Mouse (Mus musculus) E14TG2a.4 (cell line): ENCODE results near the gene Ak9.
A peak's percentile ranks its signal among the peaks of the same experiment; 100 is the strongest.

Experiments used
- H3K27me3 ChIP-seq: 2 replicates; pipeline ENCODE4 v1.6.1; 2014; ENCODE audit warnings: low read length, control low read depth; ENCODE audit not compliant: insufficient read depth
- H3K36me3 ChIP-seq: 2 replicates; pipeline ENCODE4 v1.6.1; 2014; ENCODE audit warnings: low read length, control low read depth; ENCODE audit not compliant: insufficient read depth
- H3K4me1 ChIP-seq: replicated peaks from 2 replicates; pipeline ENCODE4 v1.6.1; 2014; ENCODE audit warnings: low read depth, low read length, control low read depth
- H3K4me3 ChIP-seq: replicated peaks from 2 replicates; pipeline ENCODE4 v1.5.1; 2014; ENCODE audit warnings: mild to moderate bottlenecking, low read length
- H3K9me3 ChIP-seq: 2 replicates; pipeline ENCODE4 v1.6.1; 2014; ENCODE audit warnings: low read length, control low read depth
- CTCF ChIP-seq: conservative IDR thresholded peaks from 2 replicates; pipeline ENCODE4 v1.5.1; 2014; ENCODE audit warnings: low read length
- NANOG ChIP-seq: IDR thresholded peaks from 2 replicates; pipeline ENCODE4 v1.6.1; 2014; ENCODE audit warnings: borderline replicate concordance, low read length, mixed read lengths
- POU5F1 ChIP-seq: IDR thresholded peaks from 2 replicates; pipeline ENCODE4 v1.6.1; 2014; ENCODE audit warnings: low read length, borderline replicate concordance

Ak9 gene

GRCm38 (mm10) chr10:41420496-41421200, 116.9 kb downstream of the Ak9 start:
- Histone ChIP-seq H3K9me3 (peaks cover 13% of the 10 kb centered on the region), H3K4me1 (peaks cover 51% of the 10 kb centered on the region), H3K27me3 (no peaks in the 10 kb centered on the region), H3K4me3 (no peak overlapping the region), H3K36me3 (no peaks in the 10 kb centered on the region)
- TF ChIP-seq POU5F1 (no peak), NANOG (no peak), CTCF (no peak)

GRCm38 (mm10) chr10:41423681-41424080, 119.9 kb downstream of the Ak9 start:
- no peaks in the 10 kb centered on the region for H3K9me3 ChIP-seq

GRCm38 (mm10) chr10:41426368-41426767, 122.6 kb downstream of the Ak9 start:
- Histone ChIP-seq H3K9me3 (no peaks in the 10 kb centered on the region), H3K4me1 (peaks cover 19% of the 10 kb centered on the region), H3K36me3 (no peaks in the 10 kb centered on the region), H3K4me3 (peak overlapping the region; percentile 72), H3K27me3 (no peaks in the 10 kb centered on the region)
- TF ChIP-seq CTCF (no peak), NANOG (no peak), POU5F1 (no peak)

More at GRCm38 (mm10) chr10:41423681-41424080, 119.9 kb downstream of the Ak9 start:
- H3K36me3 ChIP-seq, result no peaks in the 10 kb centered on the region
- TF ChIP-seq POU5F1 (no peak), NANOG (no peak), CTCF (no peak)
- H3K27me3 ChIP-seq, result no peaks in the 10 kb centered on the region
- H3K4me3 ChIP-seq, result no peak overlapping the region
- H3K4me1 ChIP-seq, result peaks cover 43% of the 10 kb centered on the region

GRCm38 (mm10) chr10:41434624-41435023, 130.8 kb downstream of the Ak9 start:
- TF ChIP-seq CTCF, result peak; percentile 52
- TF ChIP-seq NANOG, result no peak
- Histone ChIP-seq H3K4me3 (peak overlapping the region; percentile 26; the same call in 1 of the 2 replicates), H3K36me3 (no peaks in the 10 kb centered on the region), H3K9me3 (no peaks in the 10 kb centered on the region), H3K27me3 (no peaks in the 10 kb centered on the region), H3K4me1 (peaks cover 42% of the 10 kb centered on the region)

GRCm38 (mm10) chr10:41435141-41435540, 131.4 kb downstream of the Ak9 start:
- Histone ChIP-seq H3K9me3 (no peaks in the 10 kb centered on the region), H3K4me3 (peak overlapping the region; percentile 26; the same call in 1 of the 2 replicates), H3K27me3 (no peaks in the 10 kb centered on the region), H3K36me3 (no peaks in the 10 kb centered on the region), H3K4me1 (peaks cover 42% of the 10 kb centered on the region)
- TF ChIP-seq CTCF (no peak), NANOG (no peak; the same call in 1 of the 2 replicates), POU5F1 (no peak)

GRCm38 (mm10) chr10:41448216-41448615, 144.4 kb downstream of the Ak9 start:
- Histone ChIP-seq H3K36me3 (peaks cover 22% of the 10 kb centered on the region), H3K9me3 (no peaks in the 10 kb centered on the region), H3K4me3 (no peak overlapping the region), H3K4me1 (peaks cover 43% of the 10 kb centered on the region), H3K27me3 (no peaks in the 10 kb centered on the region)
- TF ChIP-seq POU5F1, result no peak
- TF ChIP-seq NANOG, result no peak
- no peak for TF ChIP-seq CTCF

GRCm38 (mm10) chr10:41449684-41450083, 145.9 kb downstream of the Ak9 start:
- H3K9me3 ChIP-seq, result no peaks in the 10 kb centered on the region
- H3K36me3 ChIP-seq, result peaks cover 36% of the 10 kb centered on the region
- H3K4me1 ChIP-seq, result peaks cover 57% of the 10 kb centered on the region
- TF ChIP-seq NANOG, result no peak
- no peak for TF ChIP-seq CTCF
- no peak for TF ChIP-seq POU5F1
- H3K4me3 ChIP-seq, result peak overlapping the region; percentile 98
- H3K27me3 ChIP-seq, result no peaks in the 10 kb centered on the region

GRCm38 (mm10) chr10:41450137-41450670, 146.4 kb downstream of the Ak9 start, which contains the start of gene Zbtb24:
Zbtb24 (plus strand) TSS chr10:41450383.
- H3K36me3 ChIP-seq, result peaks cover 41% of the 10 kb centered on the region
- TF ChIP-seq CTCF (no peak), NANOG (no peak), POU5F1 (no peak)
- H3K27me3 ChIP-seq, result no peaks in the 10 kb centered on the region
- H3K4me3 ChIP-seq, result peak within 1 kb of the TSS; percentile 98
- H3K4me1 ChIP-seq, result peaks cover 62% of the 10 kb centered on the region
- no peaks in the 10 kb centered on the region for H3K9me3 ChIP-seq
